Mouse (Mus musculus): ENCODE measurements around the gene Pgm2l1.

- TF ChIP-seq CTCF (IDR thresholded peaks at IDR 0.05; ENCODE audit: borderline replicate concordance, insufficient read depth, low read depth, low read length) = no peak
- TF ChIP-seq POLR2A (IDR thresholded peaks at IDR 0.05; ENCODE audit: borderline replicate concordance, insufficient read depth, low read length) = no peak
Measured at GRCm38 (mm10) chr7:100179836-100180407, 47.3 kb upstream of the Pgm2l1 start.
